Mouse (Mus musculus) embryonic fibroblast, embryonic 13.5 days (primary cell): ENCODE measurements at regions not wholly inside any gene's neighbourhood (a gene's known extent, or its start where the extent isn't known, plus 50 kb on each side); places are given as distances from the start of the nearest gene placed in this dataset.

Experiments
- CTCF ChIP-seq: IDR thresholded peaks from 2 replicates; pipeline ENCODE4 v1.5.1; 2011; ENCODE audit warnings: mild to moderate bottlenecking, control low read depth, low read length, moderate library complexity, borderline replicate concordance; ENCODE audit not compliant: insufficient read depth
- POLR2A ChIP-seq: IDR thresholded peaks from 2 replicates; pipeline ENCODE4 v1.6.1; 2011; ENCODE audit warnings: low read depth, mild to moderate bottlenecking, control low read depth, low read length, moderate library complexity

GRCm38 (mm10) chr7:95473892-95474291 lies 697.2 kb upstream of the Tenm4 start:
- TF ChIP-seq POLR2A: no peak
- TF ChIP-seq CTCF: no peak
